Mouse (Mus musculus): Measurements from ENCODE around the gene Pde7b. TPM values are rescaled to one million over a fixed set of nuclear protein-coding genes. Genes with fewer than 3 reads are reported as not detected.
A peak's percentile ranks its signal among the peaks of the same experiment; 100 is the strongest.

Pde7b gene
- polyA plus RNA-seq, 1 experiment = not detected

DNA sequence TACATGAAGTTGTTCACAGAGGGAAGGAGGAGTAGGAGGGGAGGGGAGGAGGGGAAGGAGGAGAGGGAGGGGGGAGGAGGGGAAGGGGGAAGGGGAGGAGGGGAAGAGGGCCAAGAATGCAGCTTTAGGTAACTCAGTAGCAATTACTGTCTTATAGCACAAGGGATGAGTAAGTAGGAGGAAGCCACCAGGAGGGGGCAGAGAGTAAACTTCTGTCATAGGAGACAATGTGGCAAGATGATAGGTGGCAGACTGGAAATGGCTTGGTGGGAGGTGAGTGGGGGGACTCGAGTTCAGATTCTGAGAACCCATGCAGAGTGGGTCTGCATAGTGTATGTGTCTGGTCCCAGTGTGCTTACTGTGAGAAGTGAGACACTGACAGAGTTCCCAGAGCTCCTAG lies 234.1 kb downstream of the Pde7b start:
- 28% methylated on average over 1 of the region's 1 CpGs for WGBS
- no peak for TF ChIP-seq CTCF (IDR thresholded peaks at IDR 0.05; ENCODE audit: insufficient read depth, low read depth, low read length)
- no peak for TF ChIP-seq POLR2A (IDR thresholded peaks at IDR 0.05; ENCODE audit: insufficient read depth, low read depth, low read length)
- no peak overlapping the region for H3K4me3 ChIP-seq (ENCODE audit: insufficient read depth, low read depth, low read length)
- H3K4me1 ChIP-seq (ENCODE audit: control insufficient read depth, insufficient read depth, low read length) = peaks cover 13% of the 10 kb centered on the region
- 0 out of 2 replicates have a peak overlapping the region, but pooled peaks have one; percentile 33 for H3K27ac ChIP-seq (ENCODE audit: insufficient read depth, low read depth, low read length)

DNA sequence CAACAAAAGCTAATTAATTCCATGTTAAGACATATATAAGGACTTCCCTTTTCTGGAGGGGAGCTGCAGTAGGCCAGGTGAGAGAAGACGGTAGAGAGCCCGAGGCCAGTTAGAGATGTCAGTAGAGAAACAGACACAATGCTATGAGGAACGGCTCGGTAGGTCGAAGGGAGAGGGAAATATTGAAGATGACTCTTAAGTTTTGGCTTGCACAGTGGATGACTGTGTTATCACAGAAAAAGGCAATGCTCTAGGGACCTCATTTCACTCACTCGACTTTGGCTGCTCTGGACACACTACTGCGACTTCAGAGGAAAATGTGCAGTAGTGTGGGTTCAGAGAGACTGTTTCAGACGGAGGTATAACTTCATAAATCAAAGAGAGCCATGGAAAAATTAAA lies 234.6 kb downstream of the Pde7b start:
- 83% methylated on average over 8 of the region's 8 CpGs for WGBS
- H3K27ac ChIP-seq (ENCODE audit: insufficient read depth, low read depth, low read length) = 0 out of 2 replicates have a peak overlapping the region, but pooled peaks have one; percentile 24
- peaks cover 13% of the 10 kb centered on the region for H3K4me1 ChIP-seq (ENCODE audit: control insufficient read depth, insufficient read depth, low read length)
- TF ChIP-seq CTCF (IDR thresholded peaks at IDR 0.05; ENCODE audit: insufficient read depth, low read depth, low read length) = no peak
- TF ChIP-seq POLR2A (IDR thresholded peaks at IDR 0.05; ENCODE audit: insufficient read depth, low read depth, low read length) = no peak
- H3K4me3 ChIP-seq (ENCODE audit: insufficient read depth, low read depth, low read length) = no peak overlapping the region

DNA sequence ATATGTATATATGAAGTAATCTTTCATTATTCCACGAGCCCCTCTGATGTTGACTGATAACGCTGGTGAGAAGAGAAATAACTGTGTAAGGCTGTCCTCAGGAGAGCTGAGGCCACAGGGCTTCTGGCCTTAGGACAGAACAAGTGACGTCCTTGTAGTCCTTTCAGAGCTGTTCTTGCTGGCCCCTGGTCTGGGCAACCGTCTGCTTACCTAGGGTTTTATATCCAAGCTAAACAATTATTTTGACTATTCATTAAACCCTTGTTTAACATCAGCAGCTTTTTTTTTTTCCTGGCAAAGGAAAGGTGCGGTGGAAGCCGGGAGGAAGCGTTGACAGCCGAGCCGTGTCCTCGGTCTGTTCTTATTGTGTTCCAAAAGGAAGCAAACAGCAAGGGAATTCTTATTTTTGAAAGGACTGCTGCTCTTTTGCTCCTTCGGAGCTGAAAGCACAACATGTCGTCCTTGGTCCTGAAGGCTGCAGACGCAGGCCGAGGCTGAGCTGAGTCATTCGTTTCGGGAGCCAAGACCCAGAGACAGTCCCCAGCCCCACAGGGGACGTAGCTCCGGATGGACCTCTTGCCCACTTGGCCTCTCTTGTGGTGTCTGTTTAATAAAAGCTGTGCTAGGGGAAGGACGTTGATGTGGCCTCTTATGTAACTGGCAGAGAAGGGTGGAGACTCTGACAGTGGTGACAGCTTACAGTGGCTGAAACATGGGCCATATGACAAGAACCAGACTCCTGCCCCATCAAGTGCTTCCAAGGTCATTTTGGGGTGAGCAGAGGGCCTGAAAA lies 238.2 kb downstream of the Pde7b start:
- TF ChIP-seq POLR2A (IDR thresholded peaks at IDR 0.05; ENCODE audit: insufficient read depth, low read depth, low read length) (no peak), CTCF (IDR thresholded peaks at IDR 0.05; ENCODE audit: insufficient read depth, low read depth, low read length) (no peak)
- 70% methylated on average over 19 of the region's 19 CpGs for WGBS
- Histone ChIP-seq H3K27ac (ENCODE audit: insufficient read depth, low read depth, low read length) (no peak overlapping the region), H3K4me3 (ENCODE audit: insufficient read depth, low read depth, low read length) (no peak overlapping the region), H3K4me1 (ENCODE audit: control insufficient read depth, insufficient read depth, low read length) (peaks cover 11% of the 10 kb centered on the region)

- WGBS = 78% methylated on average over 3 of the region's 3 CpGs
- no peak for TF ChIP-seq POLR2A (IDR thresholded peaks at IDR 0.05; ENCODE audit: insufficient read depth, low read depth, low read length)
- no peak for TF ChIP-seq CTCF (IDR thresholded peaks at IDR 0.05; ENCODE audit: insufficient read depth, low read depth, low read length)
- Histone ChIP-seq H3K27ac (ENCODE audit: insufficient read depth, low read depth, low read length) (no peak overlapping the region), H3K4me1 (ENCODE audit: control insufficient read depth, insufficient read depth, low read length) (peaks cover 8% of the 10 kb centered on the region), H3K4me3 (ENCODE audit: insufficient read depth, low read depth, low read length) (no peak overlapping the region)
These were observed 239.1 kb downstream of the Pde7b start for GRCm38 (mm10) chr10:20485816-20486215.

GRCm38 (mm10) chr10:20479481-20479880 lies 245.4 kb downstream of the Pde7b start:
- 85% methylated on average over 8 of the region's 8 CpGs for whole genome bisulfite sequencing
- no peak overlapping the region for H3K4me3 ChIP-seq (ENCODE audit: insufficient read depth, low read depth, low read length)
- TF ChIP-seq POLR2A (IDR thresholded peaks at IDR 0.05; ENCODE audit: insufficient read depth, low read depth, low read length) = no peak
- no peak for TF ChIP-seq CTCF (IDR thresholded peaks at IDR 0.05; ENCODE audit: insufficient read depth, low read depth, low read length)
- no peak overlapping the region for H3K27ac ChIP-seq (ENCODE audit: insufficient read depth, low read depth, low read length)
- H3K4me1 ChIP-seq (ENCODE audit: control insufficient read depth, insufficient read depth, low read length) = peaks cover 4% of the 10 kb centered on the region; the same call in 1 of the 2 replicates

DNA sequence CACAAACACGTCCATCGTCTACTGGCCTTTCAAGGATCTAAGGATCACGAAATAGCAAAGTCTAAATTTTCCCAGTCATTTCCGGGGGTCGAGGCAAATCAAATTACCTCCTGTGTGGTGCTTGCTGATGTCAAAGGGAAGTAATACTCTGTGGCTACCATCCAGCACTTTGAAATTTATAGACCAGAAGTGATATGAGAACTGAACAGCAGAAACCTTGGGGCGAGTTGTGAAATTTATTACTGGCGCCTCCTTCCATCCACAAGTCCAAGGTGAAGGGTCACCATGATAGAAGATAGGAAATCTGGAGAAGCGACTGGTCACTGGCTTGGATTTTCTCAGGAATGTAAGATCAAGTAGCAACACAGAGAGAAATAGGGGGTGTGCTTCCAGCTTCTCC lies 246.4 kb downstream of the Pde7b start:
- no peak for TF ChIP-seq POLR2A (IDR thresholded peaks at IDR 0.05; ENCODE audit: insufficient read depth, low read depth, low read length)
- no peak for TF ChIP-seq CTCF (IDR thresholded peaks at IDR 0.05; ENCODE audit: insufficient read depth, low read depth, low read length)
- 93% methylated on average over 8 of the region's 8 CpGs for WGBS

GRCm38 (mm10) chr10:20474831-20475230 lies 250.0 kb downstream of the Pde7b start:
- no peak overlapping the region for H3K4me3 ChIP-seq (ENCODE audit: insufficient read depth, low read depth, low read length)
- H3K27ac ChIP-seq (ENCODE audit: insufficient read depth, low read depth, low read length) = peak overlapping the region; percentile 95
- peaks cover 10% of the 10 kb centered on the region for H3K4me1 ChIP-seq (ENCODE audit: control insufficient read depth, insufficient read depth, low read length)
- TF ChIP-seq CTCF (IDR thresholded peaks at IDR 0.05; ENCODE audit: insufficient read depth, low read depth, low read length) (no peak), POLR2A (IDR thresholded peaks at IDR 0.05; ENCODE audit: insufficient read depth, low read depth, low read length) (no peak)
- 15% methylated on average over 7 of the region's 7 CpGs for WGBS

More for the DNA sequence above, 246.4 kb downstream of the Pde7b start:
- H3K4me3 ChIP-seq (ENCODE audit: insufficient read depth, low read depth, low read length) = no peak overlapping the region
- no peak overlapping the region for H3K27ac ChIP-seq (ENCODE audit: insufficient read depth, low read depth, low read length)
- peaks cover 10% of the 10 kb centered on the region for H3K4me1 ChIP-seq (ENCODE audit: control insufficient read depth, insufficient read depth, low read length)

- TF ChIP-seq POLR2A (IDR thresholded peaks at IDR 0.05; ENCODE audit: insufficient read depth, low read depth, low read length) (no peak), CTCF (IDR thresholded peaks at IDR 0.05; ENCODE audit: insufficient read depth, low read depth, low read length) (no peak)
- Histone ChIP-seq H3K4me1 (ENCODE audit: control insufficient read depth, insufficient read depth, low read length) (peaks cover 10% of the 10 kb centered on the region), H3K27ac (ENCODE audit: insufficient read depth, low read depth, low read length) (peak overlapping the region; percentile 86), H3K4me3 (ENCODE audit: insufficient read depth, low read depth, low read length) (no peak overlapping the region)
- WGBS = 73% methylated on average over 9 of the region's 9 CpGs
These were observed 250.8 kb downstream of the Pde7b start for GRCm38 (mm10) chr10:20474036-20474435.

DNA sequence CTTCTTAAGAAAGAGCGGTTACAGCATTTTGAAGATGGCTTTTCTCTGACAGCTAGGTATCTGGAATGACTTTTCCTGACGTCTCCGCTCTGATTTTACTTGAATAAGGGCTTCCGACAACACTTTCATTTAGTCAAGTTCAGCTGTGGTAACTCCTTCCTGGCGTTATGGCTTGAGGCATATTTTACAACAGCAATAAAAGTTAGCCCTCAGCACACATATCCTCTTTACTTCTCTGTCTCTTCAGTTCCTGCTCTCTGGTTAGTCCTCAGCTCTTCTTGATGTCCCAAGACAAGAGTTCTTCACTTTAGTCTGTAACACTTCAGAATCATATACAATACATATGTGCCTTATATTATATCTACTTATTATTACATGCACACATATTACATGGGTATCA lies 251.4 kb downstream of the Pde7b start:
- Histone ChIP-seq H3K27ac (ENCODE audit: insufficient read depth, low read depth, low read length) (no peak overlapping the region; the same call in 1 of the 2 replicates), H3K4me1 (ENCODE audit: control insufficient read depth, insufficient read depth, low read length) (peaks cover 10% of the 10 kb centered on the region), H3K4me3 (ENCODE audit: insufficient read depth, low read depth, low read length) (no peak overlapping the region)
- 89% methylated on average over 5 of the region's 5 CpGs for WGBS
- TF ChIP-seq POLR2A (IDR thresholded peaks at IDR 0.05; ENCODE audit: insufficient read depth, low read depth, low read length) (no peak), CTCF (IDR thresholded peaks at IDR 0.05; ENCODE audit: insufficient read depth, low read depth, low read length) (no peak)
